Mouse (Mus musculus) left cerebral cortex, postnatal 25 days (tissue): Measurements from ENCODE around the gene Tlk1. TPM values are rescaled to one million over a fixed set of nuclear protein-coding genes. Genes with fewer than 3 reads are reported as not detected.
"Not testable (repeated sequence)": the region's sequence is repeated elsewhere in the genome, so short reads cannot be mapped to it uniquely, and the experiment has no call there.

ENCODE experiments used
- DNase-seq, 2 experiments: peaks; one replicate each; pipeline ENCODE4 v3.0.0; 2022; ENCODE audit warnings: low spot score in 2 of 2, mixed read lengths in 1 of 2
- intact Hi-C: fragments of 180-260 bp; cut with DNase I; formaldehyde crosslinking; loops from one replicate; pipeline ENCODE4 v1.15.1; 2025
- total RNA-seq, 2 experiments: library from RNA; stranded (reverse); gene quantifications; 2 replicates each; pipeline ENCODE4 v1.2.3; 2021

Gene Tlk1
- total RNA-seq, 2 experiments from 2014 or later, result 88.5 to 98.9 TPM

DNA sequence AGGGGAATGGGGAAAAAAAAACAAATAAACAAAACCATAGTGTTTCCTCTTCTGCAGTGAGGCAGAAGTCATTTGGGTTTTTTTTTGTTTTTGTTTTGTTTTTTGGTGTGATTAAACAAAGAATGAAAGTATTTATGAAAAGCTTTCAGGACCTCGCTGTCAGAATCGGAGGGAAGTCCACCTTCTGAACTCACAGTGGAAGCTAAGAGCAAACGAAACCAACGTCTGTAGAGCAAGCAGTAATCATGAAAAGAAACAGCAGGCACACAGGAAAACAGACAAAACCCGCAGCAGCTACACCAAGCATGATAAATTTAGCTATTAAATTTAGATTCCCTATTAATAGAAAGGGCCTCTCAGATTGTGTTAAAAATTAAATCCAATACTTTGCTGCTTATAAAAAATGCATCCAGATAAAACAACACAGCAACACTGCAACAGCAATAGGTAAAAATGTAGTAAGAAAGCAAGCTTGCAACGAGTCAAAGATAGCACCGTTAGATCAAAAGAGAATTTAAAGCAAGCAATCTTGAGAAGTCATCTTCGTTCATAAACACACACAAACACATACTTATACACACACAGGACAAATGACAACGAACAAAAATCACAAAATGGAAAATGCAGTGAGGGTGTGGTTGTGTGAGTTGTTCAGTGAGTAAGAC is 10.2 kb upstream of the Tlk1 start:
- no peak for DNase-seq
- intact Hi-C loops, result no loop called here

DNA sequence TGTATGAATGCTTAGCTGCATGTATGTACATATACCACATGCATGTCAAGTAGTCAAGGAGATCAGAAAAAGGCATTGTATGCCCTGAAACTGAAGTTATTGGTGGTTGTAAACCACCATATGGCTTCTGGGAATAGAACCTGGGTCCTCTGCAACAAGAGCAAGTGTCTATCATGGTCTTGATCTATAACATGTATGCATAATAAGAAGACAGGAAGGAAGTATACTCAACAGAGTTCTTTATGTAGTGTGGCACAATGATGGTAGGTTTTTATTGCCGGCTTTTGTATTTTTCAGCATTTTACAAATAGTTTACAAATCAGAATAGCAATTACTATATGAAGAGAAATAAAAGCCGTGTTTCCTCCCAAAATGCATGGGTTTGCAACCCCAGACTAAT is 9.7 kb upstream of the Tlk1 start:
- DNase-seq, result no peak
- intact Hi-C loops, result no loop called here

DNA sequence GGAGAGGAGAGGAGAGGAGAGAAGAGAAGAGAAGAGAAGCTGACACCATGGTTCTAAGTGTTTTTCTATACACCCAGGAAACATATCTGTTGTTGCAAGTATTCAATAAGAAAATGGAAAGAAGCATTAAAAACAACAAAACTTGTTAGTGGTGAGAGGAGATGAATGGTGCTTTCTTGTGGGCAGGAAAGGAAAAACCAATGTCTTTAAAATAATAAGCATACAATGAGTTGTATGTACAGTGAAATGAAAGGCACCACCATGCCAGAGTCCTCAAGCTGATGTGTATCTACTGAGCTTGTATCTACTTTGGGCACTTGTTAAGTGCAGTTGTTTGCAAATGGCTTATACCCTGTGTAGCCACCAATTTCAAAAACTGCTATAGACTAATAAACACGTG is 7.7 kb upstream of the Tlk1 start:
- DNase-seq, result no peak
- intact Hi-C loops, result no loop called here

DNA sequence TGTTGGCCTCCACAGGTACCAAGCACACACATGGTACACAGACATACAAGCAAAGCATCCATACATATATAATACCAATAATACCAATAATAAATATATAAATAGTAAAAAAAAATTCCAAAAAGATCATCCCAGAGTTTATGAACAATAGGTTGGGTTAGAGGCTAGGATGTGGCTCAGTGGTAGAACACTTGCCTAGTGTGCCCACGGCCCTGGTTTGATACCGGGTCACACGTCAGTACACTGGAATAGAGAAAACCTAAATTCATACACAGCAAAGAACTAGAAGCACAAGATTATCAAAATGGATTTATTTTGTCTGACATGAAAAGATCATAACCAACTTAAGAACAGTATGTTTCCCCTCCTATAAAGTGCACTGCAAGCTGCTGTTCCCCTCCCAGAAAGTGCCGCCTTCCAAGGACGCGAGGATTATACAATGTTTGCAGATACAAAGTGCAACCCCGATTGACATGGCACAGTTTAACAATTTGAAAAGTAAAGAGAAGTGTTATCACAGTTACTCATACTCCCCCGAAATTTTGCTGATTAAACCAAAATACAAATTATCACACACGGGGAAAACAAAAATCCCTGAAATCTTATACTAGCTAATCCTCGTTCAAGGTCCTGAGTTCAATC is 6.3 kb upstream of the Tlk1 start:
- DNase-seq, result no peak
- intact Hi-C loops, result no loop called here

DNA sequence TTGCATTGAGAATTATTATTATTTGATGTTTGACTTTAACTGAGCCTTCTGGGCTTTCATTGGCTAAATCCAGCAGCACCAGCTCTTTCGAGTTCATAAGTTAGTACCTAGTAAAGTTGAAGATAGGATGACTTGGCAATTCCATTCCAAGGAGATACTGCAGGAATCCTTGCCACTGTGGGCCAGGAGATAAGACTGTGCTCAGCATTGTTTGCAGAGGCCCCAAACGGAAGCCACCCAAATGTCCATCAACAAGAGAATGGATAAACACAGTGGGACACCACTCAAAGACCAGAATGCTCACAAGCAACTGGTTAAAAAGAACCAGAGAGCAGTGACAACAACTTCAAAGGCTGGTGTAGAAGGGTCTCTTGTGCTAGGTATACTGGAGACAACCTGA is 5.2 kb upstream of the Tlk1 start:
- no peak for DNase-seq
- intact Hi-C loops, result no loop called here

DNA sequence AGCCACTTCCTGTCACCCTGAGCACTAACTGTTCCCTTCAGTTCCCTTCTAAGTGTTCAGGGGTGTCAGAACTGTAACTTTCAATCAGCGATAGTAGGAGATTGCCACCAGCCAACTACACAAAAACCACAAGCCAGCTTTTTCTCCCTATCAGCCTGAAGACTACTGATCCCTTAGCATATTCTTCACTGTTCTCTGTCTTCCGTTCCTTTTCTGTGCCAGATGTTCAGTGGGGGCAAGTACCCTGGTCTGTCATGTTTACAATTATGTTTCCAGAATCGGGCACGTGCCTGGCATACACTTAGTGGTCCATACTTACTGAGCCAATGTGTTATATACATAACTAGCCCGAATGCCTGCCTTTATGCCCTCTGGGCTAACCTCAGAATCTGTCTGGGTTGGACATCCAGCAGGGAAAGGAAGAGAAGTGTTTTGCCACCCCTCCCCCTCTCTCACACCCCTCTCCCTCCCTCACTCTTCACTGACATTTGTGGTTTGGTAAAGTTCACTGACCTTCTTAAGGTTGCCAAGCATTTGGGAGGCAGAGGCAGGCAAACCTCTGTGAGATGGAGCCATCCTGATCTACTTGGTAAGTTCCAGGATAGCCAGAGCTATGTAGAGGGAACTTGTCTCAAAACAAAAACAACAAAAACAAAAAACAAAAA is 4.5 kb upstream of the Tlk1 start:
- intact Hi-C loops, result loop anchor here (5.0 kb wide), 2 partner anchors 57 to 207 kb away; no protein-coding TSS in a partner anchor
- no peak for DNase-seq

DNA sequence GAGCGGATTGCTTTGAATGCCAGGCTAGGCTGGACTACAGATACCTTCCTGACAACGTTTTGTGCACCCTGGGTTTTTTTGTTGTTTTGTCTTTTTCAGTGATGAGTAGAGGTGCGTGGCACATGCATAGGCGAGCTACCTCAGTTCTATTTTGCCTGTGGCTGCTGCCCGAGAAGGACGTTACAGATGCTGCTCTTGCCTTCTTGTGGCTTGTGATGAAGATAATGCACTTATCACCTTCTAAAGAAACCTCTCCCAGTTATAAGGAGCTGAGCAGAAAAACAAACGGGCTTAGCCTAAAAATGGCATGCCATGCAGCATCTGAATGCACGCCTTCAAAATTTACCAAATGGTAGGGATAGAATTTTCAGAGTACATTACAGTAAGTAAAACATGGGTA is 2.3 kb upstream of the Tlk1 start:
- intact Hi-C loops, result loop anchor here (5.0 kb wide), 2 partner anchors 60 to 210 kb away; no protein-coding TSS in a partner anchor
- DNase-seq, result no peak

DNA sequence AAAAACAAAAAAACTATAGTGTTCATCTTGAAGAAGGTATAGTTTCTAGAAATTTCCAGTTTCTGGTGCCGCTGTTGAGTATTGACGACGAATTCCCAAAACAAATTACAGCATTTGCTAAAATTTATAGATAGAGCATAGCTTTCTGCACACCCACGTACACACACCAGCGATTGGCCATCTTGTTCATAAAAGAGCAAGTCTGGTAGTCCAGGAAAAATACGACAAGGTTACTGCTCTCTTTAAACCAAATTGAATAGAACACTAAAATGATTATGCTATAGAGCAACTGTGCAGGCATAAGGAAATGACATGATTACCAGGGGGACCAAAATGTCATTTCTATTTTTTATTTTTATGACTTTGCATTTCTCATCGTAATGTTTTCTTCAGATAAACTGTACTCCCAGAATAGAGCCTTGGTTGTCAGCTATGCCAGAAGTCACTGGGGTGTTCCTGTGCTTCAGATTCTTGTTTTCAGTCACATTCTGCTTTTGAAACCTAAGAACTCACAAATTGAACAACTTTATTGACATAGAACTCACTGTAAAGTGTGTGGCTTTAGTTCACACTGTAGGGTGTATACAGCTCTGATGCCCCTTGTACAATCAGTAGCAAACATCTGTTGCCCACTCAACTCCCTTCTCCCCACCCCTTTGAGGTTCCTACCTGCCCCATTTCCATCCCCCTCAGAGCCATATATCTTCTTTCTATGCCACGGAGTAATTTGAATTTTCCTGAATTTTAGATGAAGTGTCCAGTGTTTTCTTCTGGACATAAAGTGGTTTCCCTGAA is 1.1 kb upstream of the Tlk1 start:
- no peak for DNase-seq
- intact Hi-C loops, result loop anchor here (5.0 kb wide), 2 partner anchors 61 to 211 kb away; no protein-coding TSS in a partner anchor

DNA sequence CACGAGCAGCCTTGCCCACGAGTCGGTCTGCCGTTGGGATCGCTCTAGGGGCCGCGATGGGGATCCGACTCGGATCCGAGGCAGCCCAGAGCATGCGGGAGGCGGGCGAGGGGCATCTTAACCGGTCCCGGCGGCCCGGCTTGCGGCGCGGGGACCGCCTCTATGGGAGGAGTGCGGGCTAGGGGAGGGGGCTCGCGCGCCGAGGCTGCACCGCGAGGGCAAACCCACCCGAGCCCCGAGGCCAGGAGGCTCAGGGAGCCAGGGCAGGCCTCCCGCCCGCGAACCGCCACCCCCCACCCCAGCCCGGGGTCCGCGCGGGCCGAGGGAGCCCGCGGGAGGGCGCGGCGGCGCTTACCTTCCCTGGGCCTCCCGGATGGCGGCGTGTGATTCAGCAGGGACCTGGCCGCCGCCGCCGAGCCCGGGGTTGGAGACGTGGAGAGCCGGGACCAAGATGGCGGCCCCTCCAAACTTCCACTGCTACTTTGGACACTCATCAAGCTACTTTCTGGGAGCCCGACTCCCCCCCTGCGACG is 624 bp downstream of the Tlk1 start:
- DNase-seq, result peak; percentile 62 to 69

DNA sequence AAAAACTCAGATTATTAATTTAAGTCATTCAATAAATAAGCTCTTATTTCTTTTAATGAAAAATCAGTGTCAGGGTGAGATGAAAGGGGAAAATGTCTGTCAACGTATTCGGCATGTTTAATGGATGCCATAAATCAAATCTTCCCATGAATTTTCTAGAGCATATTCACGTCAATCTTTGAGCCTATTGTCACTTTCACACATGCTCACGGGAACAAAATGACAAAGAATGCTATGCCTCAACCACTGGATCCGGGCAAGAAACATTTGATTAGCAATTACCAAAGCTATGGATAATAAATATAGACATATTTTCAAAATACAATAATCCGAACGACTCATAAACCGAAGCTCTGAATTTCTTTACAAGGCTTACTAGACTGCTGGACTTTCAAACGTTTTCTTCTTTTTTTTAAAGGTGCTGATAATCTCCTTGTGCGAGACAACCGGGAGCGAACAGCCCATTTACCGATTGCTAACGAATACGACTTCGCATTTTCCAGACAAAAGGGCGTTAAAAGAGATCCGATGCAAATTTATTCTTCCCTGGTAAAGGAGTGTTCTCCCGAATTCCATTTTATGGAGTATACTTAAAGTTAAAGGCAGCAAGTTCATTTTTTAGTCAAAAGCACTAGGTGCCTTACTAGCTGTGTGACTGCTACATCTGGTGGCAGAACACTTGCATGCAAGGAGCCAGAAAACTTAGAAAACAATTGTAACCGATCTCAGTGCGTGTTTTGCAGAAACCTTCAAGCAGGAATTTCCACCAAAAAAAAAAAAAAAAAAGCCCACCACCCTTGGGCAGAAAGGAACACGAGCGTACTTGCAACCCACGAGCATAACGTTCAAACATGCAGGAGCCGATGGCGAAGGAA is 1.4 kb downstream of the Tlk1 start:
- intact Hi-C loops, result loop anchor here (2.0 kb wide), 3 partner anchors 45 to 135 kb away; no protein-coding TSS in a partner anchor
- peak; percentile 44 to 58 for DNase-seq

More for the DNA sequence above, 624 bp downstream of the Tlk1 start:
- intact Hi-C loops, result loop anchor here (2.0 to 5.0 kb wide), 5 partner anchors 46 to 212 kb away; no protein-coding TSS in a partner anchor

DNA sequence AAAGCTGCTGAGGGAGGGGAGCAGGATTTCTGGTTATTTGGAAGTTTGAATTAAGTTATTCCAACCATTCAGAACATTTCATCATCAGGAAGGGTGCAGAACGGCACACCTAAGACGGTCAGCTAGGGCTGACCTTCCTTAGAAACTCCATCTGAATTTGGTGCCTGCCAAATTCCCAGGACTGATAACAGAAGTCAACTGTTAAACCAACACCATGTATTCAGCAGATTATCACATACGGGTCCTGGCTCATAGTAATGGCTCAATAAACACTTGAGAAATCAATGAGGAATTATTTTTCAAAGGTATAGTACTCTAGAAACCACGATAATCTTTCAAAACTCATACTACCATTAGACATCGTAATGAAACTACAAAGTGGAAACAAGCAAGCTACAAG is 2.1 kb downstream of the Tlk1 start:
- intact Hi-C loops, result no loop called here
- no peak for DNase-seq

DNA sequence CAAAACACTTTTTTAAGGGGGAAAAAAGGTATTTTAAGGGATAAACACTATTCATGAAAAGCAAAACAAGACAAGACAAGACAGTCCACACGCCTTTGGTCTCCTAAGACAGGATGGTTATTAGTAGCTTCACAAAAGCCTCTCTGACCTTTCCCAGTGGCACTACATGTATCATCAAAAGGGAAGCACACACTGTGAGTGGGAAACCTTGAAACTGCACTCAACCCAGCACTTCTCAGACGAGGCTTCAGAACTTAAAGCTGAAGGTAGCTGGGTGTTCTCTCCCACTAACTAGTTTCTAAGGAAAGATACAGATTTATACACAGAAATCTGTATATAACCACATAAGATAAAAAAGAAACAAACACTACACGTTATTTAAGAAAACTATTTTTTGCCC is 8.6 kb downstream of the Tlk1 start:
- DNase-seq, result no peak
- intact Hi-C loops, result no loop called here

DNA sequence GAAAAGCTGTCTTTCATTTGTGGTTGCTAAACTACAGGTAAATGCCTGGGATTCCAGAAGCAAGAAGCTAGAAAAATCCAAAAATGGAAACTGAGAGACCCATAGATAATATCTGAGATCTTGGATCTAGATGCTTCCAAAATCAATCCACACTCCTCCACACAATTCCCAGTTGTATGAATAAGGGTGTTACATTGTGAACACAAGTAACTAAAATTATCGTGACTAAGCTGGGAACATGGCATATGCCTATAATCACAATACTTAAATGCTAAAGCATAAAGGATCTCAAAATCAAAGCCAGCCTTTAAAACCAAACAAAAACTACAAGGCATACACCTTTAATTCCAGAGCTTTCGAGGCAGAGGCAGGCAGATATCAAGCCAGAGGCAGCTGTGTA is 9.5 kb downstream of the Tlk1 start:
- DNase-seq, result peak in 1 of 2 experiments; percentile 49
- intact Hi-C loops, result no loop called here

DNA sequence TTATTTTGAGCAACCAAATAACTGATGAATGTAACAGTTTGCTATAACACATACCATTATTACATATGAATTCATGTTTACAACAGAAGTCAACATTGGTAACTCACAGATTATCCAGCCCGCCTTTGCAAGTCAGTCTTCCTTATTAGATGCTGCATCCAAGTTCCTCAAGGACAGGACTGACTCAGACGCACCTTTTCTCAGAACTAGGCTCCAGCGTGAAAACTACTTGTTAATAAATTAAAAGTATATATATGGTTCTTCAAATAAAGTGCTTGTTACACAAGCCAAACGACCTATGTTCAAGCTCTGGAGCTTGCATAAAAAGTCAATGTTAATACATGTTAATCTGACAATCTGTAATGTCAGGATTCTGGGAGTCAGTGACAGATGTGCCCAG is 11.9 kb downstream of the Tlk1 start:
- intact Hi-C loops, result no loop called here
- DNase-seq, result no peak

DNA sequence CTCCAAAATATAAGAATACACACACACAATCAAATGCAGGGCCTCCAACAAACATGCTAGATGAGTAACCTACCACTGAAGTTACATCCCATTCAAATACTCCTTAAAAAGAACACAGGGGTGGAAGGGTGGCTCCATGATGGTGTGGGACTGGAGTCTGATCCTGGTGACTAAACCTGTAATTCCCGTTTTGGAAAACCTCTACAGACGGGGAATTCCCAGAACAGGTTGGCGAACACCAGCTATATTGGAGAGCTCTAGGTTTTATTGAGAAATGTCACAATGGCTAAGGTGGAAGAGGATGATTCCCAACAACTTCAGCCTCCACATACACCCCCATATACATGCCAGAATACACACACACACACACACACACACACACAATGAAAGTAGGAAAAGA is 14.1 kb downstream of the Tlk1 start:
- intact Hi-C loops, result no loop called here
- no peak for DNase-seq

DNA sequence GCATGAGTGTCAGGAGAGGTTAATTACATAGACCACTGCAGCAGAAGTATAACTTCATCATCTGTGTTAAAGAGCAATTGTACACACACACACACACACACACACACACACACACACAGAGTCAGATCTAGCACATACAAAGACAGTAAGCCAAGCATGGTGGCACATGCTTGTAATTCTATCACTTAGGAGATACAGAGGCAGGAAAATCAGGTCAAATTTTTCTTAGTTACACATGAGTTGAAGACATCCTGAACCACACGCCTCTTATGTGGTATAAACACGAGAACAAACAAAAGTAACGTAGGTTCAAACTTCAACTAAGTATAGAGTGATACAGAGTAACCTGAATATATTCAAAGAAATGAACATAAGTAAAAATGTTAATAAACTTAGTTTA is 15.6 kb downstream of the Tlk1 start:
- no peak for DNase-seq
- intact Hi-C loops, result no loop called here

DNA sequence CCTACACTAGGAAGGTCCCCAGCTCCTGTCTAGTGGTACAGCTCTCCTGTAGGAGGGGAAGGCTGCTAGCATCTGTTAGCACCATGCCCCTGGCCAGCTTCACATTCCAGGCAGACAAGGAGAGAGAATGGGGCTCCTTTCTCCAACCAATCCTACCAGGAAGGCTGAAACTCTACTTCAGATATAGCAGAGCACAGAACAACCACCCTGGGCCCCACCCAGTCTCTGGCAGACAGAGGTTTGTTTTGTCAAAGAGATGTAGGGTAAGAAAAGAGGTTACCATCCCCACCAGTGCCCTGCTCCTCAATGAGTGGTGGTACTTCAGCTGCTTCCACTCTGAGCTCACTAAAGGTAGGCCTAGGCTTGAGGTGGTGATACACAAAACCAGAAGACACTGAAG is 16.8 kb downstream of the Tlk1 start:
- intact Hi-C loops, result no loop called here
- DNase-seq, result no peak

DNA sequence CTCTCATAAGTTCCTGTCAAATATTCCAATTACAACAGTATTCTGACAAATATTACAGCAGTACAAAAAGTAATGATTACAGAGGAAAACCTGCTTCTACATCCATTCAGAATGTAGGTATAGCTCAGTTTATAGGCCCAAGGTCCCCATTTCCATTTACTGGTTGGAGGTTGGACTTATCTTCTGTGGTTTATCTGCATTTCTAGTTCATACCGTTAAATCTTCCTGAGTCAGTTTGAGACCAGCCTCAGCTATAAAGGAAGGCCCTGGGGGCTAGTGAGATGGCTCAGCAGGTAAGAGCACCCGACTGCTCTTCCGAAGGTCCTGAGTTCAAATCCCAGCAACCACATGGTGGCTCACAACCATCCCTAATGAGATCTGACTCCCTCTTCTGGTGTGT is 17.9 kb downstream of the Tlk1 start:
- intact Hi-C loops, DNase-seq: not testable (repeated sequence)

DNA sequence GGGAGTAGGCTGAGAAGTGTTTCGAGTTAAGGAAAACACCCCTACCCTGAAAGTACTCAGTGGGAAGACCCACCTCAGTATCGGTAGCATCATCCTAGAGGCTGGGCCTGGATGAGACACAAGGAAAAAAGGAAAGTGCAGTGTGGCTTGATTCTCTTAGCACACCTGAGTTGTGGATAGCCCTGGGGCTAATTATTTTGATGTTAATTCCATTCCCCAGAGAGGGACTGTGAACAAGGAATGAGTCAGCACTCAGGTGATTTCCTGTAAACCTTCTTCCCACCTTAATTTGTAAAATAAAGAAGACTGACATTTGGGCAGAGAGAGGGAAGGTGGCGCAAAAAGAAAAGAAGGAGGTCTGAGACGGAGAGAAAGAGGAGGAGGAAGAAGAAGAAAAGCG is 19.5 kb downstream of the Tlk1 start:
- DNase-seq, result no peak
- intact Hi-C loops, result no loop called here
